Mouse (Mus musculus) large intestine, adult 2 months (tissue): ENCODE measurements at regions not wholly inside any gene's neighbourhood (a gene's known extent, or its start where the extent isn't known, plus 50 kb on each side); places are given as distances from the start of the nearest gene placed in this dataset.
A peak's percentile ranks its signal among the peaks of the same experiment; 100 is the strongest.

ENCODE experiments used
- DNase-seq: peaks from one replicate; pipeline ENCODE4 v3.0.0-alpha.2; 2012; ENCODE audit warnings: low read depth, low spot score
- WGBS: fragments of 180-500 bp; shearing (Covaris S2); methylation state at CpG from one replicate; pipeline ENCODE4 v1.1.7; 2018; 5-methylcytosine and 5-hydroxymethylcytosine counted together

DNA sequence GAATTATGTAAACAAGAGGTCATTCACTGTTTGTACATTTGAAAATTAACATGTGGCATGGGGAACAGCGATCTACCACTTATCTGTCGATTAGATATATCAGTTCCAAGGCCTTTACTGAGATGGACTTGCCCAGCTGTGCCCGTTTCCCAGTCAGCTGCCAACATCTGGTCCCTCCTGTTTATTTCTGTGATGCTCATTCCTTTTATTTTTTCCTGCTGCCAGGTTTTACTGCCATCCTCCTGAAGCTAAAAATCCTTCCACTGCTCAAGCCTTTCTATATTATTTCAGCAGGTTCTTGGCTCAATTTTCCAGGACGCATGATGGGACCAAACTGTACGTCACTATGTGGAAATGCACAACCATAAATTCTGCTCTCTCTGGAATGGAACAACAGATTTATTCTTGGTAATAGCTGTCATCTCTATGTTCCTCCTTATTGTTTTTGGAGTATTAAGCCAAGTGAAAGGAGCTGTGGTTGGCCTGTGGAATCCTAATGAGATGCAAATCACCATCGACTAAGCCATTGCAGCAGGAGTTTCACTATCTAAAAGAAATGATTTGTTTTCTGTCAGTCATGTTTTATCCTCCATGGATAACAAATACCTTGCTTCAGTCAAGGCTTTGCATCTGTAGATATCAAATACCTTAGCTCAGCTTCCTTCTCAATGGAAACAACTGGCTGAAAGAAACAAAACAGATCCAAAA lies 180.1 kb downstream of the Plk2 start:
- 72% methylated on average over 6 of the region's 6 CpGs for WGBS
- no peak for DNase-seq

DNA sequence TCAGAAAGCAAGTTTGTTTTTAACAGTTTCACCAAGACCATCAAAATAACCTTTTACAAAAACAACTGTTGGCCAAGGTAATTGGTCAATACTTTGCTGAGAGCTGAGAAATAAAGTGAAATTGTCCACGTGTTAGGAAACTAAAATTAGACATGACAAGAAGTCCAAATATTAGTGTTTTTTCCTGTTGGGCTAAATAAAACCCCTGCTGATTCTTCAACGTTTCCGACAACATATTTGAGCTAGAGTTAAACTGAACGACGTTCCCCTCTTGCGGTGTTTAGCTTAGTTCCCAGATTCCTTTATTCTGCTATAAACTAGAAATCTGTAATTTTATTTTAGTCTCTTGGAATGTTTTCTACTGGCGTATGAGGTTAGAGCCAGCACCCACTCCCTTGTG lies 183.3 kb downstream of the Plk2 start:
- no peak for DNase-seq

GRCm38 (mm10) chr13:110580166-110580565 lies 185.3 kb downstream of the Plk2 start:
- no peak for DNase-seq
- 81% methylated on average over 4 of the region's 4 CpGs for WGBS

More for the DNA sequence above, 183.3 kb downstream of the Plk2 start:
- 58% methylated on average over 7 of the region's 7 CpGs for WGBS

- WGBS: 70% methylated on average over 5 of the region's 5 CpGs
Measured at GRCm38 (mm10) chr13:110580570-110580969, 185.7 kb downstream of the Plk2 start.

DNA sequence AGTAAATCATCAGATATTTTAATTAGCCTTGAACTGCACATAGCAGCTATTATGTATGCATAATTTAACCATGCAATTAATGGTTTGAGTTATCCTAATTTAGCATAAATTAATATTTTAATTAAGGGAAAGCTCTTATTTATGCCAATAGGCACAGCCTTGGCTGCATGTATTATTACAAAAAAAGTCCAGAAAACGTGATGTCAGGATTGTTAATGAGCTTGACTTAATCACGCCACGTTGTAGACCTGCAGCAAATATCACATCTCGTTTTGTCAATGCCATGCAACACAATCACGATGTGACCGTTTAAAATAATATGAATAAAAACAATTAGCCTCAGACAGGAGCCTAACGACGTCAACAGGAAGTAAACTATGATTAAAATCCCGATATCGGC lies 189.9 kb downstream of the Plk2 start:
- DNase-seq: no peak
- 88% methylated on average over 10 of the region's 10 CpGs for WGBS

More at GRCm38 (mm10) chr13:110580570-110580969, 185.7 kb downstream of the Plk2 start:
- no peak for DNase-seq

GRCm38 (mm10) chr13:110594630-110595029 lies 199.8 kb downstream of the Plk2 start:
- WGBS: 45% methylated on average over 3 of the region's 3 CpGs
- no peak for DNase-seq

DNA sequence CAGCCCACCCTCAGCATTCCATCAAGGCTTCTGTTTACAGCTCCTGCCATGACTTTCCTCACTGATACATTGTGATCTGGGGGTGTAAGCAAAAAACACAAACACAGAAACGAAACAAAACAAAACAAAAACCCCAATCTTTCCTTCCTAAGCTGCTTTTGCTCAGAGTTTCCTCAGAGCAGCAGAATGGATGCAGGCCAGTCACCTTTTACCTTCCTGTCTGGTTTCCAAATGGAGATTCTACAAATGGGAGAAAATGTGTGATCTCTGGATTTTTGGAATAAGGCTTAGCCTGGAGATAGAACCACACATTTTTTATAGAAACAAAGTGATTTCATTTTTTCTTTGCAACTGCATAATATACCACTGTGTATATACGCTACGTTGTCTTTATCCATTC lies 204.8 kb downstream of the Plk2 start:
- DNase-seq: no peak
- WGBS: 88% methylated on average over 3 of the region's 3 CpGs

DNA sequence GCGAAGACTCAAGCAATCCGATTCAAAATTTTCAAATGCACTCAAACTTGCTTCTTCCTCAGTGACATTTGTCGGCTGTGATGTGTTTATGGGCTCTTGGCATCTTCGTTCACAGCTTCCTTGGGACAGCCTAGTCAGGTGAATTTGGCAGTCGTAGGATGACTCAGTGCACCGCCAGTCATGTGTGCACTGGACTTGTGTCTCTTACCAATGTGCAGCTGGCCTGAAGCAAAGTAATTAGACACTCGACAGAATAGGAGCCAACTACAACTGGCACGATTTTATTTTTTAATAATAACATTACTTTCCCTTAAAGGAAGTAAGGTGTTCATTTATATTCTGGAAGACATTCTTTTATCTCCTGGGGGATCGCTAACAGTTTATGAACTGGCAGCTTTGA lies 205.5 kb downstream of the Plk2 start:
- DNase-seq: no peak
- WGBS: 80% methylated on average over 9 of the region's 9 CpGs

GRCm38 (mm10) chr13:110601352-110601751 lies 206.5 kb downstream of the Plk2 start:
- 19% methylated on average over 5 of the region's 5 CpGs for WGBS
- DNase-seq: no peak

GRCm38 (mm10) chr13:110601840-110602239 lies 207.0 kb downstream of the Plk2 start:
- no peak for DNase-seq
- 68% methylated on average over 6 of the region's 6 CpGs for WGBS

DNA sequence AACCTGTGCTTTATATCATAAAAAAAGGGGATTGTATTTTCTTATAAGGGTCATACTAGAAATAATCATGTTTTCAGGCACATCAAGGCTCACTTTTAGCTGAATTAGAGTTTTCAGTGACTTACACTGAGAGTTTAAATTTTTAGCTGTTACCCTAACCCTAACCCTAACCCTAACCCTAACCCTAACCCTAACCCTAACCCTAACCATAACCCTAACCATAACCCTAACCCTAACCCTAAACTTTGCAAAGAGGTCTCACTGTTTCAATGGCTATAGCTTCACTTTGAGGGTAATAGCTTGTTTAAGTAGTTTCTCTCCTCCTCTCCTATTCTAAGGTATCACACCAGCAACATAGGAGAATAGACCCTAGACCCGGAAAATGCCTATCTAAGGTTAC lies 208.0 kb downstream of the Plk2 start:
- no peak for DNase-seq
- WGBS: 95% methylated on average over 1 of the region's 1 CpGs

DNA sequence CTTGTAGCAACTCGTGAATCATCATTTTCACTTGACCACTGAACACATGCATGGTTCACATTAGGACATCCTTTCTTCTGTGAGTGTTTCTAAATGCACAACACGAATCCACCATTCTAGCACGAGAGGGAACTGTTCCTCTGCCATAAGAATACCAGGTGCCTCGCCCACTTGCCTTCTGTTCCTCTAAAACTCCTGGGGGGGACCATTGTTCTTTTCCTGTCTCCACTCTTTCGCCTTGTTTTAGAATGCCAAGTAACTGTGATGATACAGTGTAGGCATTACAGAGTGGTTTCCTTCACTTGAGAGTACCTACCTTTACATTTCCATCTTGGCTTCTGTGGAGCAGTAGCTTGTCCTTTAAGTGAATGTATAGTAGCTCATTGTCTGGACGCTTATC lies 224.2 kb downstream of the Plk2 start:
- WGBS: 88% methylated on average over 6 of the region's 6 CpGs
- DNase-seq: no peak

- DNase-seq: no peak
- WGBS: 82% methylated on average over 6 of the region's 6 CpGs
Measured at GRCm38 (mm10) chr13:110627136-110627535, 232.3 kb downstream of the Plk2 start.

DNA sequence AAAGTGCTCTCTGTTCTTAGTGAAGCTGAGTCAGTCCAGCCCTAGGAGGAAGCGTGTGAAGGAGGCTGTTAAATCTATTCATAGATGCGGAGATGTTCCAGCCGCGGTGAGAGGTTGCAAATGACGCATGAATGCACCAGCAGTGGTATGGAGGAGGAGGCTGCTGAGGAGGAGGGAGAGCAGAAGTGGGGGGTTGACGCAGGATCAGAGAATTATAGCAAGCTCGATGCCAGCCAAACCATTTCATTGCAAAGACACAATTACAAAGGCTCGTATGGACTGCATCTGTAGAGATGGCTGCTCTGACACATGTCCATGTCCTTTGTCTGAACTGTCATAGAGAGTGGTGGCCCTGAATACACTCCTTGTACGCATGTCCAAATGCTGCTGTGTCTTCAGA lies 232.9 kb downstream of the Plk2 start:
- DNase-seq: no peak
- 83% methylated on average over 9 of the region's 9 CpGs for WGBS

GRCm38 (mm10) chr13:110628201-110628600 lies 233.4 kb downstream of the Plk2 start:
- no peak for DNase-seq
- 92% methylated on average over 1 of the region's 1 CpGs for WGBS

DNA sequence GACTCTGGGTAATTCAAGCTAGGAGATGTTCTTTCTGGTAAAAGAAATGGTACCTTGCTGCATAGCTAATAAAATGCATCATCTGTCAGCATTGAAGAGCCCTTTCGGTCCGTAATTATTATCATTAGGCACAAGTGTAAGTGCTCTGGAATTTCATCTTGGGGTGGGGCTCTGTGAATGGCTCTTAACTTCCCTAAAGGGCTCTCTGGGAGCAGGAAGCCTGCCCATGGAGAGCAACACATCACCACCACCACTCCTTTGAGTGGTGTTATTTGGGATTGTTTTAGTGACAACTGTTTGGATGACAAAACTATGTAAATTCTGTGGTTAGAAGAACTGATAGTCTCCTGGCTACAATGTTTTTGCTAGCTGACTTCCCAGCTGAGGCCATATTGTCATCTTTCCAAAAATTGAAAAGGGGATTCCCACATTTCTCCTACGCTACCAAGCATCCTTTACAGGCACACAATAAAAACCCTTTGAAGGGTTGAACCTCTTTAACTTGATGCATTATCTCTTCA lies 238.5 kb downstream of the Plk2 start:
- 65% methylated on average over 3 of the region's 3 CpGs for WGBS
- no peak for DNase-seq

DNA sequence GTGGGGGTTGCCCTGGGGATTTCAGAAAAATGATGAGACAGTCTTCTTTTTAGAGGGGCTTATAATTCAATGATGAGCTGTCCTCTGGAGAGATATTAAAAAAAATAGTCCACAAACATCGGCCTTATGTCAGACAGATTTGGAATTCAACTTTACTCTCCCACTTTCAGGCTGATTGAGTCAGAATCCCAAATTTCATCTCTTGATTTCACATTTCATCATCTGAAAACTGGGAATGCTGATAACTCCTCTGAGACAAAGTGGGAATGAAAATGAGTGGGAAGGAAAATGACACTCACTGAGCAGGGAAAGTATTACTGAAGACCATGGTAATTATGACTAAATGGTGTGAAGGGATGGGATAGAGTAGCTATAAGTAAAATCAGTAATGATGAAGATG lies 239.1 kb downstream of the Plk2 start:
- 86% methylated on average over 1 of the region's 1 CpGs for WGBS
- no peak for DNase-seq

DNA sequence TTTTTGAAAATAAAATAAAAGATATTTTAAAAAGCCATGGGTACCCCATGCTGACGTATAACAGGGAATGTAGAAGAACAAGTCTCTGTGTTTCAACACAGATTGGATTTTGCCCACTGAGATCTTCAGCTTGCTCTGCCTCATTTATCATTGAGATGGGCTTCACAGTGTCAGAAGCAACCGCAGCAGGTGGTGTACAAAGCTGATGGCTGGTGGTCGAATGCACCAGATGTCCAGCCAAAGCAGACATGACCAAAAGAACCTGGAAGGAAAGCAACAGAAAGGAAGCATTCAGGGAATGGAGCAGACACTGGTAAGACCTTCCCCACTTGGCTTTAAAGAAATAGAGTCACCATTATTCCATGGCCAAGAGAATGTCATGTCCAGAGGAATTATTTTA lies 247.9 kb downstream of the Plk2 start:
- WGBS: 69% methylated on average over 3 of the region's 3 CpGs

DNA sequence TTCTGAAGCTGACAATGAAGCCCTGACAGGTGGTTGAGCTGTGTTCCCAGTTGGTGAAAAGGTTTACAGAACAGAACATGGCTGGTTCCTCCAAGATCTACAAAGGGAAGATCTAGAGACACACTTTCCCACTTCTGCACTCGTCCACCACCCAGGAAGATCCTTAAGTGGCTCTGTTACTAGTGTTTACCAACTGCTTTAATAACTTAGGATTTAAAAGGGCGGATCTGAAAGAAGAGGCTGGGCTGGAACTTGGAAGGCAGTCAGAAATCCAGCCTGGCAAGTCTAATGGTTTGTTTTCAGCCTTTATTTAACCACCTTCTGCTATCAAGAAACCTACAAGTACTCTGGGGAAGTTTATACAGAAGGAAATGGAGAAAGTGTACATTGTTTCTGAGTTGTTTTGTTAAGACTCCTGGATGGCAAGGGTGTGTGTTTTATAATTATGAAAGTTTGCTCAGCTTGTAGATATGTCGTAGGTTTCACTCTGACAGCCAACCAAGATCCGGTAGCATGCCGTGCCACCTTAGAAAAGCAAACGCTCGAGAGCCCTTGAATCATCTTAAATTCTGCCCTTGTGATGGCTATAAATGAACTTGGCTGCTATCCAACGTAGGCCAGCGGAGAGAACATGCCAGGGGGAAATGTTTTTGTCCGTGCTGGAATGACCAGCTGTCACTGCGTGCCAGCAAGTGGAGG lies 248.5 kb downstream of the Plk2 start:
- WGBS: 12% methylated on average over 11 of the region's 11 CpGs
- peak; percentile 77 for DNase-seq

More for the DNA sequence above, 247.9 kb downstream of the Plk2 start:
- no peak for DNase-seq

GRCm38 (mm10) chr13:110643897-110644213 lies 249.0 kb downstream of the Plk2 start:
- WGBS: 21% methylated on average over 3 of the region's 3 CpGs
- no peak for DNase-seq

GRCm38 (mm10) chr13:110649378-110649777 lies 254.5 kb downstream of the Plk2 start:
- no peak for DNase-seq
- WGBS: 62% methylated on average over 1 of the region's 1 CpGs
